Mouse (Mus musculus) layer of hippocampus, postnatal 25 days (tissue): ENCODE results near the gene Rtbdn. TPM values are rescaled to one million over a fixed set of nuclear protein-coding genes. Genes with fewer than 3 reads are reported as not detected.

Experiments
- DNase-seq, 2 experiments: peaks; one replicate each; pipeline ENCODE4 v3.0.0; 2022; ENCODE audit warnings: mixed read lengths in 2 of 2, low spot score in 1 of 2; ENCODE audit errors: extremely low spot score in 1 of 2
- microRNA-seq, 2 experiments: library from miRNA; unstranded; fragments of <30 nt; microRNA quantifications; one replicate each; pipeline ENCODE4 v1.2.0; 2021
- total RNA-seq, 2 experiments: library from RNA; stranded (reverse); gene quantifications; 2 replicates each; pipeline ENCODE4 v1.2.3; 2021

The Rtbdn gene
- total RNA-seq, 2 experiments from 2014 or later, result 0.47 to 1.3 TPM

DNA sequence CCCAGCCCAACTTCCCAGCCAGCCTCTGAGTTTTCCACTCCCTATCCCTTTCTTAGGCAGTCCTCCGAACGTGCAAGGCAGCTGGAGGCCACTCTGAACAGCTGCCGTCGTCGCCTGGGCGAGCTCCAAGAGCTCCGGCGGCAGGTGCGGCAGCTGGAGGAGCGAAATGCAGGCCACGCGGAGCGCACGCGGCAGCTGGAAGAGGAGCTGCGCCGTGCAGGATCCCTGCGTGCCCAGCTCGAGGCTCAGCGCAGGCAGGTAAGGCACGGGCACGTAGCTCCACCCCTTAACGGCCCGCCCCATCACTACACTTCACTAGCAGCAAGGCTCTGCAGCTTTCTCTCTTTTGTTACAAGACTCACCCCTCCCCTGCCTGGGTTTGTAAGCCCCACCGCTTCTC, 48.9 kb downstream of the Rtbdn start:
- no peak for DNase-seq

DNA sequence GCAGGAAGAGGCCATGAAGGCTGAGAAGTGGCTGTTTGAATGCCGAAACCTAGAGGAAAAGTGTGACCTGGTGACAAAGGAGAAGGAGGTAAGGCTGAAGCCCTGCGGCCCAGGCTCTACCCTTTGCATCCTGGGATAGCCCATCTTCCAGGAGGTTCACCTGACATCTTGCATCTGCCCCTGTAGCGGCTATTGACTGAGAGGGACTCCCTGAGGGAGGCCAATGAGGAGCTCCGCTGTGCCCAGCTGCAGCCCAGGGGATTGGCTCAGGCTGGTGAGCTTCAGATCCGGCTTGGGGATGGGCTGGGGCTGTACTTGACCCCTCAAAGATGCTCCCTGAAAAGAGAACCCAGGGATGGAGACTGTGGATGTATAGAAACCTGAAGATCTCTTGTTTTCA, 50.2 kb downstream of the Rtbdn start:
- no peak for DNase-seq

DNA sequence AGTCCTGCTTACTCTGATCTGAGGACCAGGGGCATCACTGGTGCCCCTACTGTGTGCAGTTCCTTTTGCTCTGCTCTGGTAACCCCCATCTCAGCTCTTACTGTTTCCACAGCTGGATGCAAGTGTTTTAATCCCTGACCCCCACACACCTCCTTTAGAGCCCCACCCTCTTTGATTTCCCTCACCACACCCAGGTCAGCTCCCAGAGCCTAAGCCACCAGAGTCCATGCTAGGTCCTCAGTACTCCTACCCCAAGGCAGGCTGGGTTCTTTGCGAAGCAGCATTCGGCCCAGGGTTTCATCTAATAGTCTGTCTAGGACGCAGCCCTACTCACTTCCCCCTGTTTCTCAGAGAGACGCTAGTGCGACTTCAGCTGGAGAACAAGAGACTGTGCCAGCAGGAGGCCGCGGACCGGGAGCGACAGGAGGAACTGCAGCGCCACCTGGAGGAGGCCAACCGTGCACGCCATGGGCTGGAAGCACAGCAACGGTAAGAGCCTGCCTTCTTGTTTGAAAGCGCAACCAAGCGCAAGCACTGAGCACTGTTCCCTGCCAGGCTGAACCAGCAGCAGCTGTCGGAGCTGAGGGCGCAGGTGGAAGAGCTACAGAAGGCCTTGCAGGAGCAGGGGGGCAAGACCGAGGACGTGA, 51.0 kb downstream of the Rtbdn start:
- peak; percentile 82 to 98 for DNase-seq

Small RNA genes within 50 kb of the gene (microRNA-seq; reads per million reads assigned to microRNA genes)
- gene Gm24197, result 3.1 to 3.6 reads per million in 2 experiments

Other genes with a start within 250 kb of the Rtbdn start
- gene Lyl1, start 245.5 kb upstream of the Rtbdn start, total RNA-seq, result 1 to 10 TPM; 2.1 to 2.8 TPM
- not detected for gene G430095P16Rik, start 224.0 kb upstream of the Rtbdn start, total RNA-seq
- gene Nfix, start 146.6 kb upstream of the Rtbdn start, total RNA-seq, result 100 to 1,000 TPM; 406 to 477 TPM
- 10 to 100 TPM in 1 of 2 experiments, 1 to 10 TPM in 1; 9.3 to 10.6 TPM for gene Dand5, start 124.2 kb upstream of the Rtbdn start, total RNA-seq
- 10 to 100 TPM; 23.7 to 27.3 TPM for gene Gadd45gip1, start 115.5 kb upstream of the Rtbdn start, total RNA-seq
- gene Rad23a, start 106.3 kb upstream of the Rtbdn start, total RNA-seq, result 10 to 100 TPM; 67.0 to 69.7 TPM
- gene Calr, start 100.1 kb upstream of the Rtbdn start, total RNA-seq, result 100 to 1,000 TPM; 473 to 552 TPM
- 10 to 100 TPM; 52.4 to 53.3 TPM for gene Farsa, start 90.0 kb upstream of the Rtbdn start, total RNA-seq
- 10 to 100 TPM; 16.5 to 18.0 TPM for gene Syce2, start 74.9 kb upstream of the Rtbdn start, total RNA-seq
- gene Gcdh, start 53.1 kb upstream of the Rtbdn start, total RNA-seq, result 10 to 100 TPM; 32.4 to 39.7 TPM
- under 1 TPM in 1 of 2 experiments, not detected in 1; 0.17 TPM for gene Klf1, start 45.1 kb upstream of the Rtbdn start, total RNA-seq
- gene Dnase2a, start 38.4 kb upstream of the Rtbdn start, total RNA-seq, result 1 to 10 TPM; 3.7 to 4.3 TPM
- gene Mast1, start 9.6 kb upstream of the Rtbdn start, total RNA-seq, result 100 to 1,000 TPM in 1 of 2 experiments, 10 to 100 TPM in 1; 75.7 to 100 TPM
- not detected for gene Gm49661, start 22.4 kb downstream of the Rtbdn start, total RNA-seq
- gene Prdx2, start 22.6 kb downstream of the Rtbdn start, total RNA-seq, result 100 to 1,000 TPM; 335 to 353 TPM
- gene Rnaseh2a, start 22.8 kb downstream of the Rtbdn start, total RNA-seq, result 10 to 100 TPM; 37.1 to 41.5 TPM
- gene Junb, start 31.7 kb downstream of the Rtbdn start, total RNA-seq, result 10 to 100 TPM; 67.9 to 68.8 TPM
- gene Hook2, start 43.6 kb downstream of the Rtbdn start, total RNA-seq, result 1 to 10 TPM; 7.6 to 9.3 TPM
- not detected for gene Best2, start 67.5 kb downstream of the Rtbdn start, total RNA-seq
- 100 to 1,000 TPM; 116 to 128 TPM for gene Asna1, start 78.3 kb downstream of the Rtbdn start, total RNA-seq
- 100 to 1,000 TPM; 130 to 144 TPM for gene Trir, start 79.8 kb downstream of the Rtbdn start, total RNA-seq
- gene Tnpo2, start 89.9 kb downstream of the Rtbdn start, total RNA-seq, result 100 to 1,000 TPM; 145 to 159 TPM
- gene Fbxw9, start 113.1 kb downstream of the Rtbdn start, total RNA-seq, result 10 to 100 TPM; 19.7 to 27.8 TPM
- gene Gm5741, start 121.0 kb downstream of the Rtbdn start, total RNA-seq, result not detected
- 10 to 100 TPM; 57.7 to 62.0 TPM for gene Dhps, start 124.8 kb downstream of the Rtbdn start, total RNA-seq
- 10 to 100 TPM; 57.7 to 69.0 TPM for gene Wdr83os, start 133.7 kb downstream of the Rtbdn start, total RNA-seq
- 10 to 100 TPM; 28.7 to 32.3 TPM for gene Wdr83, start 134.3 kb downstream of the Rtbdn start, total RNA-seq
- 10 to 100 TPM; 36.1 to 41.8 TPM for gene Man2b1, start 136.3 kb downstream of the Rtbdn start, total RNA-seq
- 1 to 10 TPM; 7.0 to 7.1 TPM for gene Zfp791, start 176.1 kb downstream of the Rtbdn start, total RNA-seq
- gene Cks1brt, start 204.9 kb downstream of the Rtbdn start, total RNA-seq, result not detected